Mouse (Mus musculus): ENCODE data around the gene Car5b. TPM values are rescaled to one million over a fixed set of nuclear protein-coding genes. Genes with fewer than 3 reads are reported as not detected.

The Car5b gene
- polyA plus RNA-seq, 1 experiment = 7.5 TPM

GRCm38 (mm10) chrX:164059070-164059469, 31.3 kb upstream of the Car5b start:
- Histone ChIP-seq H3ac (ENCODE audit: control insufficient read depth, insufficient read length) (no peak overlapping the region), H3K36me3 (ENCODE audit: control insufficient read depth, insufficient read depth) (no peaks in the 10 kb centered on the region), H3K27me3 (ENCODE audit: control insufficient read depth, insufficient read depth, insufficient read length) (no peaks in the 10 kb centered on the region), H3K4me3 (no peak overlapping the region), H3K4me2 (ENCODE audit: low read depth) (no peak overlapping the region), H3K79me2 (ENCODE audit: control insufficient read depth, insufficient read depth) (no peaks in the 10 kb centered on the region)
- no peak for TF ChIP-seq POLR2A (IDR thresholded peaks at IDR 0.05; ENCODE audit: insufficient read length, low read depth)

GRCm38 (mm10) chrX:164058523-164058922, 30.7 kb upstream of the Car5b start:
- H3K79me2 ChIP-seq (ENCODE audit: control insufficient read depth, insufficient read depth) = no peaks in the 10 kb centered on the region
- no peak overlapping the region for H3ac ChIP-seq (ENCODE audit: control insufficient read depth, insufficient read length)
- no peak overlapping the region for H3K4me3 ChIP-seq
- no peaks in the 10 kb centered on the region for H3K27me3 ChIP-seq (ENCODE audit: control insufficient read depth, insufficient read depth, insufficient read length)
- H3K4me2 ChIP-seq (ENCODE audit: low read depth) = no peak overlapping the region
- H3K36me3 ChIP-seq (ENCODE audit: control insufficient read depth, insufficient read depth) = no peaks in the 10 kb centered on the region
- TF ChIP-seq TCF12 (IDR thresholded peaks at IDR 0.05; ENCODE audit: insufficient read depth, poor library complexity, severe bottlenecking) (no peak), MYOG (IDR thresholded peaks at IDR 0.05; ENCODE audit: control insufficient read depth in 1 of 3, insufficient read depth in 1 of 3, insufficient read length in 2 of 3, low read depth in 2 of 3) (no peak), USF1 (IDR thresholded peaks at IDR 0.05; ENCODE audit: low read depth) (no peak), E2F4 (IDR thresholded peaks at IDR 0.05; ENCODE audit: insufficient read depth) (no peak), REST (IDR thresholded peaks at IDR 0.05; ENCODE audit: insufficient read depth, insufficient read length) (no peak), POLR2A (IDR thresholded peaks at IDR 0.05; ENCODE audit: insufficient read length, low read depth) (no peak), MYOD1 (IDR thresholded peaks at IDR 0.05; ENCODE audit: control insufficient read depth in 1 of 3, insufficient read length in 2 of 3, low read depth in 2 of 3) (no peak), TCF3 (IDR thresholded peaks at IDR 0.05; ENCODE audit: insufficient read length, low read depth) (no peak), SRF (IDR thresholded peaks at IDR 0.05; ENCODE audit: control insufficient read depth, insufficient read length, low read depth) (no peak), CEBPB (IDR thresholded peaks at IDR 0.05; ENCODE audit: insufficient read depth, poor library complexity, severe bottlenecking) (no peak), MAX (IDR thresholded peaks at IDR 0.05; ENCODE audit: low read depth) (no peak), POLR2AphosphoS2 (IDR thresholded peaks at IDR 0.05; ENCODE audit: insufficient read length, low read depth) (no peak)

GRCm38 (mm10) chrX:164055726-164056125, 27.9 kb upstream of the Car5b start:
- no peaks in the 10 kb centered on the region for H3K79me2 ChIP-seq (ENCODE audit: control insufficient read depth, insufficient read depth)
- TF ChIP-seq TCF12 (IDR thresholded peaks at IDR 0.05; ENCODE audit: insufficient read depth, poor library complexity, severe bottlenecking) (no peak), POLR2A (IDR thresholded peaks at IDR 0.05; ENCODE audit: insufficient read length, low read depth) (no peak), MYOG (IDR thresholded peaks at IDR 0.05; ENCODE audit: control insufficient read depth in 1 of 3, insufficient read depth in 1 of 3, insufficient read length in 2 of 3, low read depth in 2 of 3) (no peak), POLR2AphosphoS2 (IDR thresholded peaks at IDR 0.05; ENCODE audit: insufficient read length, low read depth) (no peak), SRF (IDR thresholded peaks at IDR 0.05; ENCODE audit: control insufficient read depth, insufficient read length, low read depth) (no peak), USF1 (IDR thresholded peaks at IDR 0.05; ENCODE audit: low read depth) (no peak), E2F4 (IDR thresholded peaks at IDR 0.05; ENCODE audit: insufficient read depth) (no peak), TCF3 (IDR thresholded peaks at IDR 0.05; ENCODE audit: insufficient read length, low read depth) (no peak), MAX (IDR thresholded peaks at IDR 0.05; ENCODE audit: low read depth) (no peak), REST (IDR thresholded peaks at IDR 0.05; ENCODE audit: insufficient read depth, insufficient read length) (no peak), CEBPB (IDR thresholded peaks at IDR 0.05; ENCODE audit: insufficient read depth, poor library complexity, severe bottlenecking) (no peak), MYOD1 (IDR thresholded peaks at IDR 0.05; ENCODE audit: control insufficient read depth in 1 of 3, insufficient read length in 2 of 3, low read depth in 2 of 3) (no peak)
- no peak overlapping the region for H3ac ChIP-seq (ENCODE audit: control insufficient read depth, insufficient read length)
- no peak overlapping the region for H3K4me3 ChIP-seq
- no peaks in the 10 kb centered on the region for H3K27me3 ChIP-seq (ENCODE audit: control insufficient read depth, insufficient read depth, insufficient read length)
- no peak overlapping the region for H3K4me2 ChIP-seq (ENCODE audit: low read depth)
- H3K36me3 ChIP-seq (ENCODE audit: control insufficient read depth, insufficient read depth) = no peaks in the 10 kb centered on the region

GRCm38 (mm10) chrX:164046736-164047135, 18.9 kb upstream of the Car5b start:
- no peak for TF ChIP-seq POLR2A (IDR thresholded peaks at IDR 0.05; ENCODE audit: insufficient read length, low read depth)
- TF ChIP-seq MYOD1 (IDR thresholded peaks at IDR 0.05; ENCODE audit: control insufficient read depth in 1 of 3, insufficient read length in 2 of 3, low read depth in 2 of 3) = no peak
- no peak for TF ChIP-seq POLR2AphosphoS2 (IDR thresholded peaks at IDR 0.05; ENCODE audit: insufficient read length, low read depth)
- TF ChIP-seq SRF (IDR thresholded peaks at IDR 0.05; ENCODE audit: control insufficient read depth, insufficient read length, low read depth) = no peak
- no peak for TF ChIP-seq USF1 (IDR thresholded peaks at IDR 0.05; ENCODE audit: low read depth)
- no peak for TF ChIP-seq E2F4 (IDR thresholded peaks at IDR 0.05; ENCODE audit: insufficient read depth)
- TF ChIP-seq CEBPB (IDR thresholded peaks at IDR 0.05; ENCODE audit: insufficient read depth, poor library complexity, severe bottlenecking) = no peak
- TF ChIP-seq TCF3 (IDR thresholded peaks at IDR 0.05; ENCODE audit: insufficient read length, low read depth) = no peak
- no peak overlapping the region for H3ac ChIP-seq (ENCODE audit: control insufficient read depth, insufficient read length)
- no peak overlapping the region for H3K4me2 ChIP-seq (ENCODE audit: low read depth)
- H3K79me2 ChIP-seq (ENCODE audit: control insufficient read depth, insufficient read depth) = no peaks in the 10 kb centered on the region
- H3K36me3 ChIP-seq (ENCODE audit: control insufficient read depth, insufficient read depth) = no peaks in the 10 kb centered on the region
- no peak overlapping the region for H3K4me3 ChIP-seq
- no peaks in the 10 kb centered on the region for H3K27me3 ChIP-seq (ENCODE audit: control insufficient read depth, insufficient read depth, insufficient read length)

GRCm38 (mm10) chrX:164042069-164042468, 14.3 kb upstream of the Car5b start:
- no peak overlapping the region for H3K4me2 ChIP-seq (ENCODE audit: low read depth)
- H3ac ChIP-seq (ENCODE audit: control insufficient read depth, insufficient read length) = no peak overlapping the region
- H3K4me3 ChIP-seq = no peak overlapping the region
- H3K79me2 ChIP-seq (ENCODE audit: control insufficient read depth, insufficient read depth) = no peaks in the 10 kb centered on the region
- H3K27me3 ChIP-seq (ENCODE audit: control insufficient read depth, insufficient read depth, insufficient read length) = no peaks in the 10 kb centered on the region
- no peaks in the 10 kb centered on the region for H3K36me3 ChIP-seq (ENCODE audit: control insufficient read depth, insufficient read depth)
- TF ChIP-seq POLR2AphosphoS2 (IDR thresholded peaks at IDR 0.05; ENCODE audit: insufficient read length, low read depth) (no peak), MAX (IDR thresholded peaks at IDR 0.05; ENCODE audit: low read depth) (no peak), MYOD1 (IDR thresholded peaks at IDR 0.05; ENCODE audit: control insufficient read depth in 1 of 3, insufficient read length in 2 of 3, low read depth in 2 of 3) (no peak), POLR2A (IDR thresholded peaks at IDR 0.05; ENCODE audit: insufficient read length, low read depth) (no peak), CEBPB (IDR thresholded peaks at IDR 0.05; ENCODE audit: insufficient read depth, poor library complexity, severe bottlenecking) (no peak), SRF (IDR thresholded peaks at IDR 0.05; ENCODE audit: control insufficient read depth, insufficient read length, low read depth) (no peak), E2F4 (IDR thresholded peaks at IDR 0.05; ENCODE audit: insufficient read depth) (no peak), TCF3 (IDR thresholded peaks at IDR 0.05; ENCODE audit: insufficient read length, low read depth) (no peak), USF1 (IDR thresholded peaks at IDR 0.05; ENCODE audit: low read depth) (no peak), REST (IDR thresholded peaks at IDR 0.05; ENCODE audit: insufficient read depth, insufficient read length) (no peak), MYOG (IDR thresholded peaks at IDR 0.05; ENCODE audit: control insufficient read depth in 1 of 3, insufficient read depth in 1 of 3, insufficient read length in 2 of 3, low read depth in 2 of 3) (no peak), TCF12 (IDR thresholded peaks at IDR 0.05; ENCODE audit: insufficient read depth, poor library complexity, severe bottlenecking) (no peak)

All from myocyte (in vitro differentiated cells).